Mouse (Mus musculus) MEL (cell line): Measurements from ENCODE around the gene Atoh1. TPM values are rescaled to one million over a fixed set of nuclear protein-coding genes. Genes with fewer than 3 reads are reported as not detected.

Source experiments
- DNase-seq: peaks from one replicate; pipeline ENCODE4 v3.0.0; 2011; ENCODE audit warnings: low read depth, low spot score
- H3K27ac ChIP-seq: 2 replicates; pipeline ENCODE4 v1.5.1; 2012; ENCODE audit warnings: low read depth, mild to moderate bottlenecking, control low read depth, low read length, moderate library complexity; ENCODE audit not compliant: control insufficient read depth
- H3K27me3 ChIP-seq, 2 experiments: fragments of 150-350 bp in 1 of 2; sonication (generic) in 1 of 2; 2 replicates each; pipeline ENCODE4 v1.6.1; 2012; ENCODE audit warnings: low read length in 2 of 2, mild to moderate bottlenecking in 2 of 2, improper control_type of control experiment in 1 of 2, moderate library complexity in 1 of 2; ENCODE audit not compliant: insufficient read depth in 2 of 2, control insufficient read depth in 1 of 2
- H3K36me3 ChIP-seq, 2 experiments: 2 replicates each; pipeline ENCODE4 v1.6.1; 2012 to 2014; ENCODE audit warnings: low read length in 2 of 2, improper control_type of control experiment in 1 of 2, inconsistent platforms in 1 of 2, mild to moderate bottlenecking in 1 of 2; ENCODE audit not compliant: insufficient read depth in 2 of 2, control insufficient read depth in 1 of 2
- H3K4me1 ChIP-seq, 2 experiments: fragments of 150-350 bp in 1 of 2; sonication (generic) in 1 of 2; 2 replicates each; pipeline ENCODE4 v1.6.1; 2012; ENCODE audit warnings: low read length in 2 of 2, improper control_type of control experiment in 1 of 2, mild to moderate bottlenecking in 1 of 2; ENCODE audit not compliant: insufficient read depth in 2 of 2, control insufficient read depth in 1 of 2
- H3K4me3 ChIP-seq, 2 experiments: fragments of 150-350 bp in 1 of 2; sonication (generic) in 1 of 2; 2 replicates each; pipeline ENCODE4 v1.5.1; 2012; ENCODE audit warnings: low read depth in 2 of 2, low read length in 2 of 2, mild to moderate bottlenecking in 2 of 2, moderate library complexity in 2 of 2, control low read depth in 1 of 2, improper control_type of control experiment in 1 of 2; ENCODE audit not compliant: control insufficient read depth in 1 of 2, insufficient read depth in 1 of 2
- H3K79me2 ChIP-seq: 2 replicates; pipeline ENCODE4 v1.6.1; 2012; ENCODE audit warnings: mild to moderate bottlenecking, low read length, moderate library complexity; ENCODE audit not compliant: control insufficient read depth, poor library complexity, insufficient read depth
- H3K9ac ChIP-seq: 2 replicates; pipeline ENCODE4 v1.6.1; 2012; ENCODE audit warnings: low read depth, mild to moderate bottlenecking, control low read depth, low read length, moderate library complexity; ENCODE audit not compliant: control insufficient read depth, poor library complexity, severe bottlenecking
- H3K9me3 ChIP-seq: fragments of 150-350 bp; sonication (generic); replicated peaks from 2 replicates; pipeline ENCODE4 v1.6.1; 2012; ENCODE audit warnings: mild to moderate bottlenecking, low read length, improper control_type of control experiment, moderate library complexity; ENCODE audit not compliant: insufficient read depth
- BHLHE40 ChIP-seq: IDR thresholded peaks from 2 replicates; pipeline ENCODE4 v1.6.1; 2012; ENCODE audit warnings: low read depth, mild to moderate bottlenecking, inconsistent platforms, low read length, improper control_type of control experiment, borderline replicate concordance
- CHD1 ChIP-seq: IDR thresholded peaks from 2 replicates; pipeline ENCODE4 v1.6.1; 2012; ENCODE audit warnings: low read depth, mild to moderate bottlenecking, inconsistent platforms, low read length, improper control_type of control experiment
- CHD2 ChIP-seq: IDR thresholded peaks from 2 replicates; pipeline ENCODE4 v1.6.1; 2011; ENCODE audit warnings: low read length, improper control_type of control experiment
- CTCF ChIP-seq, 3 experiments: IDR thresholded peaks in 2 of 3; conservative IDR thresholded peaks in 1 of 3; 2 replicates each; pipeline ENCODE4 v1.5.1; 2011 to 2012; ENCODE audit warnings: low read length in 3 of 3, low read depth in 2 of 3, mild to moderate bottlenecking in 2 of 3, improper control_type of control experiment in 1 of 3, inconsistent platforms in 1 of 3, mixed read lengths in 1 of 3, moderate library complexity in 1 of 3; ENCODE audit not compliant: control insufficient read depth in 1 of 3, insufficient read depth in 1 of 3, poor library complexity in 1 of 3, severe bottlenecking in 1 of 3
- E2F4 ChIP-seq: IDR thresholded peaks from 2 replicates; pipeline ENCODE4 v1.6.1; 2011; ENCODE audit warnings: low read depth, low read length, improper control_type of control experiment, borderline replicate concordance
- ELF1 ChIP-seq: IDR thresholded peaks from 2 replicates; pipeline ENCODE4 v1.6.1; 2014; ENCODE audit warnings: low read depth, mild to moderate bottlenecking, inconsistent platforms, low read length, improper control_type of control experiment, moderate library complexity
- ETS1 ChIP-seq: IDR thresholded peaks from 2 replicates; pipeline ENCODE4 v1.6.1; 2012; ENCODE audit warnings: low read depth, mild to moderate bottlenecking, inconsistent platforms, low read length, improper control_type of control experiment, moderate library complexity
- JUND ChIP-seq: IDR thresholded peaks from 2 replicates; pipeline ENCODE4 v1.6.1; 2011; ENCODE audit warnings: low read depth, mild to moderate bottlenecking, improper control_type of control experiment, low read length
- KAT2A ChIP-seq: conservative IDR thresholded peaks from 2 replicates; pipeline ENCODE4 v1.6.1; 2012; ENCODE audit warnings: low read depth, low read length, improper control_type of control experiment, inconsistent platforms
- MAFK ChIP-seq: IDR thresholded peaks from 2 replicates; pipeline ENCODE4 v1.6.1; 2011; ENCODE audit warnings: low read depth, mild to moderate bottlenecking, low read length, improper control_type of control experiment, borderline replicate concordance
- MAZ ChIP-seq: IDR thresholded peaks from 2 replicates; pipeline ENCODE4 v1.6.1; 2012; ENCODE audit warnings: low read depth, mild to moderate bottlenecking, inconsistent platforms, low read length, improper control_type of control experiment
- POLR2A ChIP-seq, 2 experiments: IDR thresholded peaks; 2 replicates each; pipeline ENCODE4 v1.6.1; 2011 to 2012; ENCODE audit warnings: low read length in 2 of 2, mild to moderate bottlenecking in 2 of 2, control low read depth in 1 of 2, improper control_type of control experiment in 1 of 2, low read depth in 1 of 2, moderate library complexity in 1 of 2; ENCODE audit not compliant: control insufficient read depth in 1 of 2, insufficient read depth in 1 of 2, poor library complexity in 1 of 2
- POLR2AphosphoS5 ChIP-seq: IDR thresholded peaks from 2 replicates; pipeline ENCODE4 v1.6.1; 2012; ENCODE audit warnings: low read depth, borderline replicate concordance, mild to moderate bottlenecking, inconsistent platforms, low read length, moderate library complexity, mixed read lengths
- TAL1 ChIP-seq: IDR thresholded peaks from 2 replicates; pipeline ENCODE4 v1.6.1; 2012; ENCODE audit warnings: mild to moderate bottlenecking, inconsistent platforms, low read length, moderate library complexity, mixed read lengths
- TCF12 ChIP-seq: IDR thresholded peaks from 2 replicates; pipeline ENCODE4 v1.6.1; 2014; ENCODE audit warnings: low read depth, mild to moderate bottlenecking, inconsistent platforms, low read length, improper control_type of control experiment, moderate library complexity
- UBTF ChIP-seq: IDR thresholded peaks from 2 replicates; pipeline ENCODE4 v1.6.1; 2012; ENCODE audit warnings: low read depth, mild to moderate bottlenecking, inconsistent platforms, low read length, improper control_type of control experiment, moderate library complexity, borderline replicate concordance; ENCODE audit not compliant: insufficient read depth
- USF1 ChIP-seq: IDR thresholded peaks from 2 replicates; pipeline ENCODE4 v1.6.1; 2014; ENCODE audit warnings: low read depth, mild to moderate bottlenecking, inconsistent platforms, low read length, improper control_type of control experiment, moderate library complexity
- ZC3H11A ChIP-seq: IDR thresholded peaks from 2 replicates; pipeline ENCODE4 v1.6.1; 2012; ENCODE audit warnings: low read depth, mild to moderate bottlenecking, inconsistent platforms, low read length, improper control_type of control experiment
- polyA plus RNA-seq, 2 experiments: library from polyadenylated mRNA; stranded (reverse) in 1 of 2; unstranded in 1 of 2; fragments of >175 nt in 1 of 2; fragments of >200 nt in 1 of 2; gene quantifications; 2 replicates each; pipeline versions ENCODE4 v1.2.1 to v1.2.4; 2012; ENCODE audit warnings: low replicate concordance in 2 of 2, low read depth in 1 of 2; ENCODE audit not compliant: insufficient read length in 2 of 2, insufficient read depth in 1 of 2, missing spikeins in 1 of 2
- total RNA-seq: library from RNA; depleted of rRNA; stranded (reverse); fragments of 300-350 nt; gene quantifications from 2 replicates; pipeline ENCODE4 v1.2.3, GENCODE M21; 2012

Atoh1 gene
- total and polyA plus RNA-seq, 3 experiments: not detected

DNA sequence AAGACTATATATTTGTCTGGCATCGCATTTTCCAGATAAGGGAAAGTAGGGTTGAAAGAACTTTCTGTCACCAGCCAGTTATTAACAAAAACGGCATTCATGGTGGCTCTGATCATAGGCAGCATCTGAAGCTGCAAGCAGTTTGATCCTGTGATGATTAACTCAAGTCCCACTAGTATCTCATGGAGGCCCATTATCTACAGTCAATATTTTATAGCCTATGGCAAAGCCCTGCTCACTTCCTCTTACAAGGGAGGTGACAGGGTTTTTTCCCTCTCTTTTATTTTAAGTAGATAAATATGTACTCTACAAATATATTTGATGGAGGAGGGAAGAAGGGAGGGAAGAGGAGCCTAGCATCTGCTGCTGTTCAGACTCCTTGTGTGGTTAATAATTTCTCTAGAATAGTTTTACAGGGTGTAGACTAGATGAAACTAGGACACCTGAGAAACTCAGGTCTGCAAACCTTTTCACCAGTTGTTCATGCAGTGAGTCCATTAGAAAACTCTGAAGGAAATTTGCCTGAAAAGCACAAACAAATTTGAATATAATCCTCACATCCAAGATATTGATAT lies 14.1 kb downstream of the Atoh1 start:
- Histone ChIP-seq H3K9me3 (no peaks in the 10 kb centered on the region), H3K36me3 (no peaks in the 10 kb centered on the region), H3K4me1 (no peaks in the 10 kb centered on the region), H3K9ac (no peak overlapping the region), H3K4me3 (no peak overlapping the region), H3K27ac (no peak overlapping the region), H3K79me2 (no peaks in the 10 kb centered on the region), H3K27me3 (no peaks in the 10 kb centered on the region)
- DNase-seq: no peak
- no peak for TF ChIP-seq CHD2
- no peak for TF ChIP-seq E2F4
- no peak for TF ChIP-seq CTCF (IDR thresholded peaks at IDR 0.05 in 2 of 3, conservative IDR thresholded peaks at IDR 0.05 in 1 of 3; ENCODE audit: control insufficient read depth in 1 of 3, insufficient read depth in 1 of 3, low read depth in 2 of 3, low read length in 3 of 3, poor library complexity in 1 of 3, severe bottlenecking in 1 of 3)
- TF ChIP-seq ETS1: no peak
- no peak for TF ChIP-seq MAFK
- no peak for TF ChIP-seq ZC3H11A
- TF ChIP-seq JUND: no peak

GRCm38 (mm10) chr6:64754515-64754914 lies 25.6 kb downstream of the Atoh1 start:
- Histone ChIP-seq H3K79me2 (no peaks in the 10 kb centered on the region), H3K36me3 (no peaks in the 10 kb centered on the region)
- TF ChIP-seq KAT2A: no peak
- no peak for TF ChIP-seq POLR2A (IDR thresholded peaks at IDR 0.05; ENCODE audit: control insufficient read depth in 1 of 2, insufficient read depth in 1 of 2, low read depth in 1 of 2, low read length in 2 of 2, poor library complexity in 1 of 2)
- no peak for TF ChIP-seq ZC3H11A
- no peak for TF ChIP-seq BHLHE40
- TF ChIP-seq USF1: no peak
- no peak for TF ChIP-seq CHD1
- TF ChIP-seq MAZ: no peak
- TF ChIP-seq ELF1: no peak
- no peak for TF ChIP-seq TCF12
- TF ChIP-seq TAL1: no peak
- TF ChIP-seq E2F4: no peak
- no peak for TF ChIP-seq POLR2AphosphoS5
- TF ChIP-seq UBTF: no peak
- TF ChIP-seq, all 39 proteins: peak for 0
- no peaks in the 10 kb centered on the region for H3K9me3 ChIP-seq
- no peak overlapping the region for H3K4me3 ChIP-seq
- DNase-seq: no peak
- no peak overlapping the region for H3K27ac ChIP-seq
- no peak overlapping the region for H3K9ac ChIP-seq
- no peaks in the 10 kb centered on the region for H3K27me3 ChIP-seq
- no peaks in the 10 kb centered on the region for H3K4me1 ChIP-seq
